Mouse (Mus musculus) large intestine, adult 2 months (tissue): Measurements from ENCODE around the gene Usp9x. TPM values are rescaled to one million over a fixed set of nuclear protein-coding genes. Genes with fewer than 3 reads are reported as not detected.

Experiments used
- DNase-seq: peaks from one replicate; pipeline ENCODE4 v3.0.0-alpha.2; 2012; ENCODE audit warnings: low read depth, low spot score
- WGBS: fragments of 180-500 bp; shearing (Covaris S2); methylation state at CpG from one replicate; pipeline ENCODE4 v1.1.7; 2018; 5-methylcytosine and 5-hydroxymethylcytosine counted together
- polyA plus RNA-seq: library from polyadenylated mRNA; depleted of rRNA; stranded (reverse); fragments of >200 nt; gene quantifications from 2 replicates; pipeline ENCODE4 v1.2.3, GENCODE M21; 2012; rRNA removed

The Usp9x gene
- polyA plus RNA-seq, 1 experiment, result 11.3 TPM

- 22% methylated on average over 61 of the region's 67 CpGs for WGBS
- no peak for DNase-seq
Measured at GRCm38 (mm10) chrX:13071776-13072460, 620 bp downstream of the Usp9x start.

- 12% methylated on average over 69 of the region's 73 CpGs for WGBS
- DNase-seq, result no peak
Measured at GRCm38 (mm10) chrX:13072461-13072982, 1.2 kb downstream of the Usp9x start.

- DNase-seq, result no peak
- 73% methylated on average over 1 of the region's 1 CpGs for WGBS
Measured at GRCm38 (mm10) chrX:13085621-13086020, 14.3 kb downstream of the Usp9x start.

GRCm38 (mm10) chrX:13096985-13097384 lies 25.7 kb downstream of the Usp9x start:
- DNase-seq, result no peak

GRCm38 (mm10) chrX:13206514-13206913 lies 135.2 kb downstream of the Usp9x start:
- DNase-seq, result no peak
- 70% methylated on average over 7 of the region's 7 CpGs for whole genome bisulfite sequencing

More at GRCm38 (mm10) chrX:13096985-13097384, 25.7 kb downstream of the Usp9x start:
- 20% methylated on average over 1 of the region's 1 CpGs for WGBS

- 24% methylated on average over 23 of the region's 23 CpGs for WGBS
- peak; percentile 56 for DNase-seq
Measured at GRCm38 (mm10) chrX:13207512-13208341, 136.4 kb downstream of the Usp9x start.

- WGBS, result 33% methylated on average over 6 of the region's 6 CpGs
- no peak for DNase-seq
Measured at GRCm38 (mm10) chrX:13208404-13208803, 137.1 kb downstream of the Usp9x start.

- 65% methylated on average over 1 of the region's 1 CpGs for WGBS
- no peak for DNase-seq
Measured at GRCm38 (mm10) chrX:13214275-13214674, 143.0 kb downstream of the Usp9x start.

Other genes starting within 250 kb of the Usp9x start
- 17.5 and 31.1 TPM in 2 replicates for gene Ddx3x, start 209.5 kb downstream of the Usp9x start, polyA plus RNA-seq